Mouse (Mus musculus): ENCODE measurements at regions not wholly inside any gene's neighbourhood (a gene's known extent, or its start where the extent isn't known, plus 50 kb on each side); places are given as distances from the start of the nearest gene placed in this dataset.
"Not testable (repeated sequence)": the region's sequence is repeated elsewhere in the genome, so short reads cannot be mapped to it uniquely, and the experiment has no call there.

GRCm38 (mm10) chr9:17079674-17080073 is 578.6 kb upstream of the Fat3 start:
- Histone ChIP-seq H3K4me3 (replicated peaks) (no peak overlapping the region), H3K9ac (replicated peaks) (no peak overlapping the region), H3K4me1 (replicated peaks) (no peaks in the 10 kb centered on the region), H3K9me3 (no peaks in the 10 kb centered on the region), H3K4me2 (replicated peaks) (no peak overlapping the region), H3K27ac (no peak overlapping the region), H3K36me3 (no peaks in the 10 kb centered on the region), H3K27me3 (peaks cover 16% of the 10 kb centered on the region)
- WGBS = 22% methylated on average over 2 of the region's 2 CpGs
- peak; percentile 69 for ATAC-seq

GRCm38 (mm10) chr9:17046852-17047251 is 545.8 kb upstream of the Fat3 start:
- not testable (repeated sequence) for ATAC-seq; H3K27ac ChIP-seq; H3K4me3 ChIP-seq (replicated peaks); H3K27me3 ChIP-seq; H3K4me2 ChIP-seq (replicated peaks); H3K36me3 ChIP-seq; H3K9ac ChIP-seq (replicated peaks); H3K9me3 ChIP-seq; H3K4me1 ChIP-seq (replicated peaks)
- 91% methylated on average over 2 of the region's 2 CpGs for WGBS
